Mouse (Mus musculus) CH12.LX (cell line): Measurements from ENCODE around the gene Mnd1. TPM values are rescaled to one million over a fixed set of nuclear protein-coding genes. Genes with fewer than 3 reads are reported as not detected.
A peak's percentile ranks its signal among the peaks of the same experiment; 100 is the strongest.

Source experiments
- DNase-seq: peaks from one replicate; pipeline ENCODE4 v3.0.0-alpha.2; 2013; ENCODE audit errors: extremely low read depth
- H3K27ac ChIP-seq: 2 replicates; pipeline ENCODE4 v1.5.1; 2012; ENCODE audit warnings: low read depth, mild to moderate bottlenecking, control low read depth, moderate library complexity; ENCODE audit not compliant: insufficient read depth
- H3K27me3 ChIP-seq: replicated peaks from 2 replicates; pipeline ENCODE3; 2012; ENCODE audit warnings: inconsistent platforms
- H3K36me3 ChIP-seq, 2 experiments: replicated peaks in 1 of 2; 2 replicates each; pipeline versions ENCODE3 to v1.6.1; 2012; ENCODE audit warnings: inconsistent platforms in 1 of 2, low read length in 1 of 2, mild to moderate bottlenecking in 1 of 2, mixed read lengths in 1 of 2, moderate library complexity in 1 of 2; ENCODE audit not compliant: control insufficient read depth in 1 of 2, insufficient read depth in 1 of 2
- H3K4me1 ChIP-seq, 2 experiments: 2 replicates each; pipeline ENCODE4 v1.6.1; 2012; ENCODE audit warnings: inconsistent platforms in 1 of 2, moderate library complexity in 1 of 2; ENCODE audit not compliant: insufficient read depth in 2 of 2, control insufficient read depth in 1 of 2
- H3K4me2 ChIP-seq: 2 replicates; pipeline ENCODE4 v1.6.1; 2012; ENCODE audit warnings: low read depth, mild to moderate bottlenecking, control low read depth; ENCODE audit not compliant: poor library complexity, insufficient read depth, severe bottlenecking
- H3K4me3 ChIP-seq, 3 experiments: fragments of 150-350 bp in 1 of 3; sonication (generic) in 1 of 3; replicated peaks in 1 of 3; 2 replicates each; pipeline versions ENCODE3 to v1.5.1; 2011 to 2012; ENCODE audit warnings: low read depth in 2 of 3, low read length in 2 of 3, mild to moderate bottlenecking in 2 of 3, moderate library complexity in 2 of 3, control low read depth in 1 of 3, improper control_type of control experiment in 1 of 3, inconsistent platforms in 1 of 3, mixed read lengths in 1 of 3; ENCODE audit not compliant: poor library complexity in 1 of 3
- H3K79me2 ChIP-seq: replicated peaks from 2 replicates; pipeline ENCODE4 v1.6.1; 2012; ENCODE audit warnings: mild to moderate bottlenecking, moderate library complexity; ENCODE audit not compliant: control insufficient read depth, poor library complexity, insufficient read depth, severe bottlenecking; ENCODE audit errors: extremely low read depth
- H3K9ac ChIP-seq: 2 replicates; pipeline ENCODE4 v1.6.1; 2012; ENCODE audit warnings: low read depth, mild to moderate bottlenecking, control low read depth, moderate library complexity; ENCODE audit not compliant: insufficient read depth
- H3K9me3 ChIP-seq: replicated peaks from 2 replicates; pipeline ENCODE3; 2012; ENCODE audit warnings: low read length, inconsistent platforms, mixed read lengths
- CHD2 ChIP-seq: IDR thresholded peaks from 2 replicates; pipeline ENCODE4 v1.6.1; 2011; ENCODE audit warnings: low read length, improper control_type of control experiment
- CTCF ChIP-seq, 2 experiments: IDR thresholded peaks in 1 of 2; conservative IDR thresholded peaks in 1 of 2; 2 replicates each; pipeline ENCODE4 v1.5.1; 2011 to 2012; ENCODE audit warnings: low read depth in 2 of 2, low read length in 2 of 2, improper control_type of control experiment in 1 of 2, inconsistent platforms in 1 of 2, mild to moderate bottlenecking in 1 of 2, moderate library complexity in 1 of 2
- E2F4 ChIP-seq: IDR thresholded peaks from 2 replicates; pipeline ENCODE4 v1.6.1; 2011; ENCODE audit warnings: low read depth, low read length, improper control_type of control experiment; ENCODE audit not compliant: insufficient replicate concordance
- ELF1 ChIP-seq: IDR thresholded peaks from 2 replicates; pipeline ENCODE4 v1.6.1; 2014; ENCODE audit warnings: low read depth, mild to moderate bottlenecking, inconsistent platforms, low read length, improper control_type of control experiment
- GABPA ChIP-seq: IDR thresholded peaks from 2 replicates; pipeline ENCODE4 v1.6.1; 2012; ENCODE audit warnings: low read depth, low read length, improper control_type of control experiment, inconsistent platforms; ENCODE audit not compliant: insufficient replicate concordance
- HCFC1 ChIP-seq: IDR thresholded peaks from 2 replicates; pipeline ENCODE4 v1.6.1; 2012; ENCODE audit warnings: low read depth, mild to moderate bottlenecking, inconsistent platforms, low read length, improper control_type of control experiment
- IRF4 ChIP-seq: IDR thresholded peaks from 2 replicates; pipeline ENCODE4 v1.6.1; 2014; ENCODE audit warnings: low read depth, mild to moderate bottlenecking, inconsistent platforms, low read length, improper control_type of control experiment
- JUN ChIP-seq: IDR thresholded peaks from 2 replicates; pipeline ENCODE4 v1.6.1; 2011; ENCODE audit warnings: low read depth, mild to moderate bottlenecking, low read length, improper control_type of control experiment, moderate library complexity; ENCODE audit not compliant: insufficient read depth
- JUND ChIP-seq: conservative IDR thresholded peaks from 2 replicates; pipeline ENCODE4 v1.6.1; 2011; ENCODE audit warnings: low read depth, low read length, improper control_type of control experiment
- KAT2A ChIP-seq: IDR thresholded peaks from 2 replicates; pipeline ENCODE4 v1.6.1; 2012; ENCODE audit warnings: low read length, improper control_type of control experiment, inconsistent platforms; ENCODE audit not compliant: insufficient replicate concordance
- MAZ ChIP-seq: IDR thresholded peaks from 2 replicates; pipeline ENCODE4 v1.6.1; 2012; ENCODE audit warnings: low read depth, mild to moderate bottlenecking, inconsistent platforms, low read length, improper control_type of control experiment, moderate library complexity
- MYC ChIP-seq: IDR thresholded peaks from 2 replicates; pipeline ENCODE4 v1.6.1; 2011; ENCODE audit warnings: low read depth, mild to moderate bottlenecking, improper control_type of control experiment, low read length
- NRF1 ChIP-seq: IDR thresholded peaks from 2 replicates; pipeline ENCODE4 v1.6.1; 2014; ENCODE audit warnings: low read depth, mild to moderate bottlenecking, inconsistent platforms, low read length, improper control_type of control experiment, moderate library complexity
- POLR2AphosphoS2 ChIP-seq: IDR thresholded peaks from 2 replicates; pipeline ENCODE4 v1.6.1; 2011; ENCODE audit warnings: low read depth, low read length, improper control_type of control experiment
- TBP ChIP-seq: conservative IDR thresholded peaks from 2 replicates; pipeline ENCODE4 v1.6.1; 2011; ENCODE audit warnings: low read depth, low read length, improper control_type of control experiment
- UBTF ChIP-seq: IDR thresholded peaks from 2 replicates; pipeline ENCODE4 v1.6.1; 2012; ENCODE audit warnings: low read depth, mild to moderate bottlenecking, inconsistent platforms, low read length, improper control_type of control experiment, moderate library complexity
- USF2 ChIP-seq: conservative IDR thresholded peaks from 2 replicates; pipeline ENCODE4 v1.6.1; 2011; ENCODE audit warnings: low read depth, low read length, improper control_type of control experiment
- ZC3H11A ChIP-seq: IDR thresholded peaks from 2 replicates; pipeline ENCODE4 v1.6.1; 2012; ENCODE audit warnings: low read depth, mild to moderate bottlenecking, inconsistent platforms, low read length, improper control_type of control experiment
- ZMIZ1 ChIP-seq: IDR thresholded peaks from 2 replicates; pipeline ENCODE4 v1.6.1; 2012; ENCODE audit warnings: low read depth, mild to moderate bottlenecking, inconsistent platforms, low read length, improper control_type of control experiment
- dilution Hi-C: fragments of 300-500 bp; cut with MboI; formaldehyde crosslinking; loops from 2 replicates; pipeline ENCODE4 v1.14.3; 2020; ENCODE audit warnings: low sequenced_read_pairs; ENCODE audit not compliant: extremely low pct_unique_long_range_greater_than_20kb, extremely low pct_ligation_motif_present
- in situ Hi-C: fragments of 300-500 bp; cut with MboI; formaldehyde crosslinking; loops from 3 replicates; pipeline ENCODE4 v1.14.3; 2019; ENCODE audit warnings: low sequenced_read_pairs, low pct_ligation_motif_present, low pct_unique_long_range_greater_than_20kb, mixed read lengths
- polyA plus RNA-seq: library from polyadenylated mRNA; unstranded; fragments of >175 nt; gene quantifications from 2 replicates; pipeline ENCODE4 v1.2.1, GENCODE M21; 2012; ENCODE audit warnings: low read depth; ENCODE audit not compliant: insufficient read length
- total RNA-seq, 2 experiments: library from RNA; depleted of rRNA; stranded (reverse); fragments of 300-350 nt in 1 of 2; fragments of >200 nt in 1 of 2; gene quantifications; 2 replicates each; pipeline ENCODE4 v1.2.3; 2012 to 2014

Gene Mnd1
- total and polyA plus RNA-seq, 3 experiments: 14.2 to 23.1 (median 19.0) TPM

DNA sequence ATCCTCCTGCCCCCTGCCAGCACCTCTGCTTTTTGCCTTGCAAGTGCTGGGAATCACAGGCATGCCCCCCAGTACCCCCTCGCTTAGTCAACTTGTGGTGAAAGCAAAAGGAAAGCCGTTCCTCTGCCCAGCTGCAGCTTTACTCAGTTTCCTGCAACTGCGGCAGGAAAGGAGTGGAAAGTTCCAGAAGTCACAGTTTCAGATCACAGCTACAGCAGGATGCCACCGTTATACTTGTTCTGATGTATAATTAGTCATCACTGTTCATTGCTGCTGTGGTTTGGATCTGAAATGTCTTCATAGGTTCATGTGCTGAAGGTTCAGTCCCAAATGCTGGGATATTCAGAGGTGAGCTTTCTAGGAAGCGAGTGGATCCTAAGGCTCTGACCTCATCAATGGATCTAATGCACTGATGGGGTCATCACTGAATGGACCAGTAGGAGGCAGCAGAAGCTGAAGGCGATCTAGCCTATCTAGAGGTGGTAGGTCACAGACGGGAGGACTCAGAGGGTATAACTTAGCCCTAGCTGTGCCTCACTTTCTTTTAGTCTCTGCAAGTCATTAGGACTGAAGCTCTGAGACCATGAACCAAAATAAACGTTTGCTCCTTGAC lies 13.9 kb upstream of the Mnd1 start (continued):
- no peak for TF ChIP-seq KAT2A
- TF ChIP-seq USF2: no peak
- no peak for TF ChIP-seq E2F4
- TF ChIP-seq MYC: no peak
- no peak for TF ChIP-seq JUN
- TF ChIP-seq HCFC1: no peak
- TF ChIP-seq GABPA: no peak
- TF ChIP-seq CTCF (conservative IDR thresholded peaks at IDR 0.05 in 1 of 2, IDR thresholded peaks at IDR 0.05 in 1 of 2; ENCODE audit: low read depth in 2 of 2, low read length in 2 of 2): peak; percentile 33 to 71; a peak in 3 of 4 replicates
- TF ChIP-seq POLR2AphosphoS2: no peak
- TF ChIP-seq JUND: no peak
- TF ChIP-seq ZC3H11A: no peak

DNA sequence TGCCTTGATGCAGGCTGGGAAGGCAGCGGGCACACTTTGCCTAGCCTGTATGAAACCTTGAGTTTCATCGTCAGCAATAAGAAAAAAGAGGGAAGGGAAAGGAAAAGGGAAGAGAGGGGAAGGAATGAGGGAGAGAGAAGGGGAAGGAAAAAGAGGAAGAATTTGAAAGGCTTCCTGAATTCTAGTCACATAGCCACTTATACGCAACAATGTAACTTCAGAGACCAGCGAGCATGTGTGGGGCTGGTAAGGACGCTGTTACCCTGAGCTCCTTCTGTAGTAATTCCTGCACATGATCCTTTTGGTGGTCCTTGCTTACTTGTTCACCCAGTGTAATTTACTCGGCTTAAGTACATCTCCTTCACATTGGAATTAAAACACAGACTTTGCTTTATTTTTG lies 13.4 kb upstream of the Mnd1 start:
- H3K4me3 ChIP-seq: no peak overlapping the region
- no peaks in the 10 kb centered on the region for H3K79me2 ChIP-seq
- H3K9me3 ChIP-seq: no peaks in the 10 kb centered on the region
- no peak for TF ChIP-seq USF2
- TF ChIP-seq CTCF (conservative IDR thresholded peaks at IDR 0.05 in 1 of 2, IDR thresholded peaks at IDR 0.05 in 1 of 2; ENCODE audit: low read depth in 2 of 2, low read length in 2 of 2): no peak
- TF ChIP-seq MAZ: no peak
- no peak for TF ChIP-seq NRF1
- no peak for TF ChIP-seq IRF4
- TF ChIP-seq ELF1: no peak
- no peak for TF ChIP-seq ZMIZ1
- no peak for TF ChIP-seq HCFC1
- TF ChIP-seq UBTF: no peak
- no peak for TF ChIP-seq POLR2AphosphoS2
- TF ChIP-seq ZC3H11A: no peak
- no peak for TF ChIP-seq TBP
- no peak for TF ChIP-seq CHD2
- no peak for TF ChIP-seq JUN
- DNase-seq: no peak
- peaks cover 3 to 17% of the 10 kb centered on the region in 2 experiments; a peak in 3 of 4 replicates for H3K4me1 ChIP-seq
- no peaks in the 10 kb centered on the region for H3K27me3 ChIP-seq
- H3K9ac ChIP-seq: no peak overlapping the region
- H3K27ac ChIP-seq: no peak overlapping the region
- in situ Hi-C loops: loop anchor here (25.0 kb wide), 1 partner anchor 368 kb away; no protein-coding TSS in a partner anchor
- 0 out of 2 replicates have a peak overlapping the region, but pooled peaks have one; percentile 22 for H3K4me2 ChIP-seq
- dilution Hi-C loops: no loop called here
- peaks cover 0 to 25% of the 10 kb centered on the region in 2 experiments for H3K36me3 ChIP-seq
